Mouse (Mus musculus): ENCODE measurements around the gene Triobp. TPM values are rescaled to one million over a fixed set of nuclear protein-coding genes. Genes with fewer than 3 reads are reported as not detected.
A peak's percentile ranks its signal among the peaks of the same experiment; 100 is the strongest.

Gene Triobp
- polyA plus RNA-seq, 1 experiment from 2014 or later, result 27.0 TPM

GRCm38 (mm10) chr15:78915660-78916017, 31.9 kb upstream of the Triobp start:
- WGBS (ENCODE audit: missing documents), result 13% methylated on average over 8 of the region's 8 CpGs
- Histone ChIP-seq H3K4me3 (ENCODE audit: inconsistent target) (no peak overlapping the region), H3K36me3 (ENCODE audit: inconsistent target) (peaks cover 14% of the 10 kb centered on the region), H3K27ac (no peak overlapping the region), H3K79me2 (ENCODE audit: inconsistent target) (no peaks in the 10 kb centered on the region)

- no peak overlapping the region for H3K4me3 ChIP-seq (ENCODE audit: inconsistent target)
- peaks cover 9% of the 10 kb centered on the region for H3K36me3 ChIP-seq (ENCODE audit: inconsistent target)
- H3K27ac ChIP-seq, result no peak overlapping the region
- H3K79me2 ChIP-seq (ENCODE audit: inconsistent target), result no peaks in the 10 kb centered on the region
- 88% methylated on average over 12 of the region's 12 CpGs for WGBS (ENCODE audit: missing documents)
These were observed 31.3 kb upstream of the Triobp start for GRCm38 (mm10) chr15:78916052-78916826.

GRCm38 (mm10) chr15:78918126-78918525, 29.4 kb upstream of the Triobp start:
- H3K27ac ChIP-seq, result no peak overlapping the region
- H3K4me3 ChIP-seq (ENCODE audit: inconsistent target), result no peak overlapping the region
- no peaks in the 10 kb centered on the region for H3K79me2 ChIP-seq (ENCODE audit: inconsistent target)
- no peaks in the 10 kb centered on the region for H3K36me3 ChIP-seq (ENCODE audit: inconsistent target)
- WGBS (ENCODE audit: missing documents), result 93% methylated on average over 23 of the region's 23 CpGs

- Histone ChIP-seq H3K36me3 (ENCODE audit: inconsistent target) (no peaks in the 10 kb centered on the region), H3K79me2 (ENCODE audit: inconsistent target) (no peaks in the 10 kb centered on the region), H3K27ac (no peak overlapping the region), H3K4me3 (ENCODE audit: inconsistent target) (no peak overlapping the region)
- 88% methylated on average over 12 of the region's 12 CpGs for WGBS (ENCODE audit: missing documents)
These were observed 27.6 kb upstream of the Triobp start for GRCm38 (mm10) chr15:78919914-78920313.

- peaks cover 15% of the 10 kb centered on the region for H3K79me2 ChIP-seq (ENCODE audit: inconsistent target)
- 72% methylated on average over 7 of the region's 7 CpGs for WGBS (ENCODE audit: missing documents)
- H3K27ac ChIP-seq, result no peak overlapping the region
- H3K4me3 ChIP-seq (ENCODE audit: inconsistent target), result no peak overlapping the region
- no peaks in the 10 kb centered on the region for H3K36me3 ChIP-seq (ENCODE audit: inconsistent target)
These were observed 24.8 kb upstream of the Triobp start for GRCm38 (mm10) chr15:78922700-78923099.

GRCm38 (mm10) chr15:78923585-78923984, 23.9 kb upstream of the Triobp start:
- no peak overlapping the region for H3K27ac ChIP-seq
- 34% methylated on average over 5 of the region's 6 CpGs for WGBS (ENCODE audit: missing documents)
- no peaks in the 10 kb centered on the region for H3K36me3 ChIP-seq (ENCODE audit: inconsistent target)
- no peak overlapping the region for H3K4me3 ChIP-seq (ENCODE audit: inconsistent target)
- peaks cover 19% of the 10 kb centered on the region for H3K79me2 ChIP-seq (ENCODE audit: inconsistent target)

GRCm38 (mm10) chr15:78925129-78925528, 22.4 kb upstream of the Triobp start:
- Histone ChIP-seq H3K4me3 (ENCODE audit: inconsistent target) (no peak overlapping the region), H3K79me2 (ENCODE audit: inconsistent target) (peaks cover 20% of the 10 kb centered on the region), H3K36me3 (ENCODE audit: inconsistent target) (peaks cover 10% of the 10 kb centered on the region; the same call in 1 of the 2 replicates), H3K27ac (no peak overlapping the region)
- WGBS (ENCODE audit: missing documents), result 87% methylated on average over 8 of the region's 8 CpGs

- 11% methylated on average over 20 of the region's 20 CpGs for WGBS (ENCODE audit: missing documents)
These were observed 21.3 kb upstream of the Triobp start, which contains the start of gene Lgals1 for GRCm38 (mm10) chr15:78926021-78926919. Lgals1 (plus strand) TSS chr15:78926725.

GRCm38 (mm10) chr15:78927021-78927787, 20.3 kb upstream of the Triobp start:
- peaks cover 13% of the 10 kb centered on the region; the same call in 1 of the 2 replicates for H3K36me3 ChIP-seq (ENCODE audit: inconsistent target)
- peak overlapping the region; percentile 96 for H3K27ac ChIP-seq
- peak overlapping the region; percentile 88 for H3K4me3 ChIP-seq (ENCODE audit: inconsistent target)
- peaks cover 20% of the 10 kb centered on the region for H3K79me2 ChIP-seq (ENCODE audit: inconsistent target)
- 15% methylated on average over 15 of the region's 15 CpGs for WGBS (ENCODE audit: missing documents)

More at GRCm38 (mm10) chr15:78926021-78926919, 21.3 kb upstream of the Triobp start, which contains the start of gene Lgals1:
- H3K4me3 ChIP-seq (ENCODE audit: inconsistent target), result peak within 1 kb of the TSS; percentile 88
- H3K79me2 ChIP-seq (ENCODE audit: inconsistent target), result peaks cover 20% of the 10 kb centered on the region
- peaks cover 13% of the 10 kb centered on the region; the same call in 1 of the 2 replicates for H3K36me3 ChIP-seq (ENCODE audit: inconsistent target)
- peak within 1 kb of the TSS; percentile 96 for H3K27ac ChIP-seq

- Histone ChIP-seq H3K27ac (peak overlapping the region; percentile 96), H3K79me2 (ENCODE audit: inconsistent target) (peaks cover 20% of the 10 kb centered on the region), H3K36me3 (ENCODE audit: inconsistent target) (peaks cover 13% of the 10 kb centered on the region; the same call in 1 of the 2 replicates), H3K4me3 (ENCODE audit: inconsistent target) (peak overlapping the region; percentile 88)
- WGBS (ENCODE audit: missing documents), result 1% methylated on average over 34 of the region's 35 CpGs
These were observed 19.6 kb upstream of the Triobp start for GRCm38 (mm10) chr15:78927788-78928457.

GRCm38 (mm10) chr15:78928539-78928938, 19.0 kb upstream of the Triobp start:
- Histone ChIP-seq H3K27ac (peak overlapping the region; percentile 82), H3K36me3 (ENCODE audit: inconsistent target) (peaks cover 13% of the 10 kb centered on the region; the same call in 1 of the 2 replicates), H3K4me3 (ENCODE audit: inconsistent target) (peak overlapping the region; percentile 8; the same call in 1 of the 2 replicates), H3K79me2 (ENCODE audit: inconsistent target) (peaks cover 20% of the 10 kb centered on the region)
- WGBS (ENCODE audit: missing documents), result 60% methylated on average over 6 of the region's 8 CpGs

GRCm38 (mm10) chr15:78930192-78930706, 17.3 kb upstream of the Triobp start:
- H3K27ac ChIP-seq, result no peak overlapping the region

GRCm38 (mm10) chr15:78930801-78931426, 16.6 kb upstream of the Triobp start:
- no peak overlapping the region for H3K27ac ChIP-seq
- H3K79me2 ChIP-seq (ENCODE audit: inconsistent target), result peaks cover 29% of the 10 kb centered on the region
- WGBS (ENCODE audit: missing documents), result 92% methylated on average over 7 of the region's 7 CpGs
- peaks cover 13% of the 10 kb centered on the region; the same call in 1 of the 2 replicates for H3K36me3 ChIP-seq (ENCODE audit: inconsistent target)
- H3K4me3 ChIP-seq (ENCODE audit: inconsistent target), result no peak overlapping the region

More at GRCm38 (mm10) chr15:78930192-78930706, 17.3 kb upstream of the Triobp start:
- H3K4me3 ChIP-seq (ENCODE audit: inconsistent target), result no peak overlapping the region
- WGBS (ENCODE audit: missing documents), result 97% methylated on average over 6 of the region's 6 CpGs
- H3K36me3 ChIP-seq (ENCODE audit: inconsistent target), result peaks cover 13% of the 10 kb centered on the region; the same call in 1 of the 2 replicates
- H3K79me2 ChIP-seq (ENCODE audit: inconsistent target), result peaks cover 22% of the 10 kb centered on the region

All from macrophage (primary cell).